33 mouse cellular contexts compared by ENCODE assay signal in the genomic region with DNA sequence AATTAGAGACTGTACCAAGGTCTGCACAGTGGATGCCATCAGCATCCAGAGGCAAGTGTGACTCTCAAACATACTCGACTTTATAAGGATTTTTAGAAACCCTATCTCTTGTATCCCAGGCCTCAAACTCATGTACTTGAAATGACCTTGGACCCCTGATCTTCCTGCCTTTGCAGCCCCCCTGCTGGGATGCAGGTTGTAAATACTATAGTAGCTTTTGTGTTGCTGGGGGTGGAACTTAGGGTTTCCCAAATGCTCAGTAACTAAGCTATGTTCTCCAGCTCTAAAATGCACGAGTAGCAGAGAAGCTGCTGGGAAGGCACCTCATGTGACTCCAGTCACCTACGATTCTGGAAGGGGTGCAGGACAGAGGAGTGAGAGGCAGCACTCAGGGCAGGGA. TPM values are rescaled to one million over a fixed set of nuclear protein-coding genes. Genes with fewer than 3 reads are reported as not detected.
DNase-seq lines count a peak whose midpoint lies in the region; ATAC-seq and TF ChIP-seq lines count a peak whose summit lies in the region.
"Had no signal": no experiment of that assay in that cellular context is flagged by ENCODE, and none has a peak within 500 bp of the region (broad histone marks: within the 10 kb centered on the region; RNA-seq: fewer than 3 reads in every experiment).

No protein-coding gene starts in this region.

- 0 out of 2 replicates have a peak overlapping the region, but pooled peaks have one; percentile 4 for H3K4me3 ChIP-seq in E14TG2a.4 (replicated peaks; ENCODE audit: low read length)
- H3K4me3 ChIP-seq in ES-Bruce4 (ENCODE audit: low read depth, low read length), result no peak overlapping the region
- H3K4me3 ChIP-seq in intestine, postnatal 0 days (ENCODE audit: low read depth, low read length), result no peak overlapping the region
- H3K4me3 ChIP-seq: forebrain, embryonic 10.5 days; forebrain, embryonic 13.5 days; heart, adult 2 months; heart, embryonic 10.5 days; heart, embryonic 13.5 days; hindbrain, embryonic 12.5 days; hindbrain, embryonic 15.5 days had no signal

- TF ChIP-seq EP300 in ES-Bruce4 (IDR thresholded peaks at IDR 0.05; ENCODE audit: insufficient read depth, low read depth, low read length), result no peak

- no peak overlapping the region for H3K9ac ChIP-seq in ES-Bruce4 (ENCODE audit: low read depth, poor library complexity, severe bottlenecking)
- H3K9ac ChIP-seq in intestine, postnatal 0 days (ENCODE audit: low read depth, low read length), result no peak overlapping the region
- H3K9ac ChIP-seq: forebrain, embryonic 13.5 days; heart, embryonic 13.5 days; hindbrain, embryonic 12.5 days; hindbrain, embryonic 15.5 days had no signal

- 71% methylated on average over 3 of the region's 3 CpGs for WGBS in intestine, postnatal 0 days

- TF ChIP-seq POLR2A in ES-Bruce4 (IDR thresholded peaks at IDR 0.05; ENCODE audit: insufficient read depth, low read length), result no peak

- no peak for TF ChIP-seq CTCF in E14TG2a.4 (conservative IDR thresholded peaks at IDR 0.05; ENCODE audit: low read length)
- no peak for TF ChIP-seq CTCF in ES-Bruce4 (IDR thresholded peaks at IDR 0.05; ENCODE audit: low read depth, low read length)
- TF ChIP-seq CTCF in intestine, postnatal 0 days (IDR thresholded peaks at IDR 0.05; ENCODE audit: low read depth), result no peak

- H3K4me1 ChIP-seq in E14TG2a.4 (replicated peaks; ENCODE audit: low read depth, low read length), result peaks cover 64% of the 10 kb centered on the region
- H3K4me1 ChIP-seq in ES-Bruce4 (ENCODE audit: control insufficient read depth, insufficient read depth, low read length), result peaks cover 8% of the 10 kb centered on the region
- H3K4me1 ChIP-seq in intestine, postnatal 0 days (replicated peaks; ENCODE audit: control insufficient read depth, insufficient read depth, low read length), result no peaks in the 10 kb centered on the region
- H3K4me1 ChIP-seq: forebrain, embryonic 13.5 days; heart, embryonic 10.5 days; heart, embryonic 13.5 days; hindbrain, embryonic 12.5 days; hindbrain, embryonic 15.5 days had no signal

- H3K36me3 ChIP-seq in E14TG2a.4 (ENCODE audit: insufficient read depth, low read length) (peaks cover 17% of the 10 kb centered on the region), ES-Bruce4 (ENCODE audit: control insufficient read depth, insufficient read depth, low read length, poor library complexity, severe bottlenecking) (no peaks in the 10 kb centered on the region)
- peaks cover 30% of the 10 kb centered on the region for H3K36me3 ChIP-seq in intestine, postnatal 0 days (ENCODE audit: control insufficient read depth, insufficient read depth)

- ATAC-seq in intestine, postnatal 0 days, result no peak
- ATAC-seq: activated CD4-positive, CD25-positive, alpha-beta regulatory T cell, adult 4 months; CD4-positive, CD25-positive, alpha-beta regulatory T cell, adult 4 months; forebrain, embryonic 13.5 days; forebrain, embryonic 16.5 days had no signal

- no peak overlapping the region for H3K4me2 ChIP-seq in intestine, postnatal 0 days (replicated peaks; ENCODE audit: low read depth)
- H3K4me2 ChIP-seq: forebrain, embryonic 13.5 days; heart, embryonic 13.5 days; hindbrain, embryonic 12.5 days; hindbrain, embryonic 15.5 days had no signal

- peak; percentile 94 for DNase-seq in R1 (ENCODE audit: low read depth, low spot score)
- DNase-seq in heart, postnatal 14 days, result no peak
- no peak for DNase-seq in embryo, embryonic 11 days
- DNase-seq: adrenal gland, adult 8-10 months; adrenal gland, postnatal 25 days; cerebellum, adult 11-12 months; cerebellum, adult 8-10 months; cerebellum, postnatal 10 days; cerebellum, postnatal 36 days; gastrocnemius, postnatal 10 days; gastrocnemius, postnatal 36 days; heart, adult 2 months had no signal

- H3K27ac ChIP-seq in ES-Bruce4 (ENCODE audit: insufficient read depth, low read length), result peak overlapping the region; percentile 5
- H3K27ac ChIP-seq in intestine, postnatal 0 days (ENCODE audit: low read depth, low read length), result no peak overlapping the region
- H3K27ac ChIP-seq: forebrain, embryonic 10.5 days; forebrain, embryonic 13.5 days; heart, adult 2 months; heart, embryonic 10.5 days; heart, embryonic 13.5 days; hindbrain, embryonic 12.5 days; hindbrain, embryonic 15.5 days had no signal

- no peaks in the 10 kb centered on the region for H3K9me3 ChIP-seq in E14TG2a.4 (ENCODE audit: low read length)
- no peaks in the 10 kb centered on the region for H3K9me3 ChIP-seq in ES-Bruce4 (replicated peaks; ENCODE audit: control insufficient read depth, insufficient read depth, low read length, poor library complexity, severe bottlenecking)
- H3K9me3 ChIP-seq in intestine, postnatal 0 days (ENCODE audit: control insufficient read depth), result no peaks in the 10 kb centered on the region
- H3K9me3 ChIP-seq: forebrain, embryonic 10.5 days; forebrain, embryonic 13.5 days; heart, embryonic 10.5 days; heart, embryonic 13.5 days; hindbrain, embryonic 12.5 days; hindbrain, embryonic 15.5 days had no signal

- H3K27me3 ChIP-seq in E14TG2a.4 (ENCODE audit: insufficient read depth, low read length), result no peaks in the 10 kb centered on the region
- H3K27me3 ChIP-seq in ES-Bruce4 (ENCODE audit: control insufficient read depth, insufficient read depth, low read length, poor library complexity, severe bottlenecking), result no peaks in the 10 kb centered on the region
- no peaks in the 10 kb centered on the region for H3K27me3 ChIP-seq in intestine, postnatal 0 days (replicated peaks; ENCODE audit: control insufficient read depth, insufficient read depth, low read length)
- H3K27me3 ChIP-seq: forebrain, embryonic 13.5 days; heart, embryonic 13.5 days; hindbrain, embryonic 12.5 days; hindbrain, embryonic 15.5 days had no signal

- intact Hi-C loops in heart, postnatal 14 days (cut with DNase I), result no loop called here

RNA-seq across cellular contexts. Expression of a gene that starts 16.7 kb away (rescaled TPM):
- not detected in 2 replicates for polyA plus RNA-seq in ES-Bruce4 (2011; ENCODE audit: insufficient read depth, insufficient read length, low read depth, missing spikeins)
- not detected for total RNA-seq in heart, postnatal 14 days (2021)
- polyA plus RNA-seq in intestine, postnatal 0 days (2015; fragmentation: Nextera tagmentation; extraction: Ambion mirVana), result not detected in 2 replicates
- total RNA-seq: adrenal gland, adult 8-10 months; adrenal gland, postnatal 25 days; gastrocnemius, adult 18-20 months; gastrocnemius, postnatal 10 days; gastrocnemius, postnatal 36 days; granulocyte monocyte progenitor cell, adult 5-6 weeks; heart, adult 2 months; heart, postnatal 25 days; hematopoietic stem cell, adult 5-6 weeks had no signal
- polyA plus RNA-seq: activated CD4-positive, CD25-positive, alpha-beta regulatory T cell, adult 4 months; CD4-positive, CD25-positive, alpha-beta regulatory T cell, adult 4 months; cortical plate, adult 2 months; embryonic facial prominence, embryonic 11.5 days; embryonic facial prominence, embryonic 14.5 days; forebrain, embryonic 10.5 days; forebrain, embryonic 13.5 days; forebrain, embryonic 16.5 days; heart, adult 2 months; heart, embryonic 10.5 days; heart, embryonic 13.5 days; heart, embryonic 16.5 days; hindbrain, embryonic 12.5 days; intestine, embryonic 14.5 days had no signal

RNA-seq across cellular contexts. Expression of a gene that starts 36.5 kb away (rescaled TPM):
- 10.6 and 10.8 TPM in 2 replicates for polyA plus RNA-seq in ES-Bruce4 (2011; ENCODE audit: insufficient read depth, insufficient read length, low read depth, missing spikeins)
- total RNA-seq in heart, postnatal 14 days (2021), result 10 to 100 TPM; 17.6 to 20.0 TPM
- polyA plus RNA-seq in intestine, postnatal 0 days (2015; fragmentation: Nextera tagmentation; extraction: Ambion mirVana), result 40.1 and 40.2 TPM in 2 replicates
